Mouse (Mus musculus) mesoderm, embryonic 11.5 days (tissue): Measurements from ENCODE around the gene Spata21.

Source experiments
- DNase-seq: peaks from one replicate; pipeline ENCODE4 v3.0.0-alpha.2; 2012; ENCODE audit warnings: low read depth, low spot score

Gene Spata21

DNA sequence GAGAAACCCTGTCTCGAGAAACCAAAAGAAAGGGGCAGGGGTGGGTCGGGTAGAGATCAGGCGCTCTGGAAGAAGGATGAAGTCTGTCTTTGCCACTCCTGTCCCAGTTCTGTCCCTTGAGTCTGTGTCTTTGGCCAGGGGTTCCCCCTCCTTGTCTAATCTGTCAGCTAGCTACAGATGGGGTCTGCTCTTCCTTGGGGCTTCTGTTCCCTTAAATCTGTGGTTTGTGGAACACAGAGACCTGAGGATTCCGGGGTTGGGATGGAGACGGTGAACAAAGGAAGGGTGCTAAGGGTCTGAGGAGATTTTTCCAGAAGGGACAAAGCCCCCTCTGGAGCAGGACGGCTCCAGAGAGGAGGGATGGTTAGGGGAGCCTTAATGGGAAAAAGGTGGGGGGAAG lies at the start of gene Spata21:
Spata21 (plus strand) TSS at position 301 of the 400 bp plus-strand sequence.
- DNase-seq: no peak

- DNase-seq: no peak
Measured at GRCm38 (mm10) chr4:141041117-141041516, 47.0 kb upstream of the Spata21 start.

DNA sequence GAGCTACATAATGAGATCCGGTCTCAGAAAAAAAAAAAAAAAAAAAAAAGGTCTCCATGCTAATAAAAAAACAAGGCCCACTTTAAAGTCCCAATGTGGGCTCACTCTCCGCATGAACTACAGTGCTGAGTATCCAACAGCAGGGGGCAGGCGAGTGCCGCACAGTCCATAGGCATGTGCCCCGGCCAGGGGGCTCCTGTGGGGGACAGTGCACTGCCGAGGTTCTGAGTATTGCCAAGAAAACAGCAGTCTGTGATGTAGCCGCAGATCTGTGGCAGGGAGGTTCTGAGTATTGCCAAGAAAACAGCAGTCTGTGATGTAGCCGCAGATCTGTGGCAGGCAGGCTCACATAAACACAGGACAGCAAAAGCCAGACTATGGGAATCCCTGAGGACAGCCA lies 43.3 kb upstream of the Spata21 start:
- DNase-seq: peak; percentile 79

DNA sequence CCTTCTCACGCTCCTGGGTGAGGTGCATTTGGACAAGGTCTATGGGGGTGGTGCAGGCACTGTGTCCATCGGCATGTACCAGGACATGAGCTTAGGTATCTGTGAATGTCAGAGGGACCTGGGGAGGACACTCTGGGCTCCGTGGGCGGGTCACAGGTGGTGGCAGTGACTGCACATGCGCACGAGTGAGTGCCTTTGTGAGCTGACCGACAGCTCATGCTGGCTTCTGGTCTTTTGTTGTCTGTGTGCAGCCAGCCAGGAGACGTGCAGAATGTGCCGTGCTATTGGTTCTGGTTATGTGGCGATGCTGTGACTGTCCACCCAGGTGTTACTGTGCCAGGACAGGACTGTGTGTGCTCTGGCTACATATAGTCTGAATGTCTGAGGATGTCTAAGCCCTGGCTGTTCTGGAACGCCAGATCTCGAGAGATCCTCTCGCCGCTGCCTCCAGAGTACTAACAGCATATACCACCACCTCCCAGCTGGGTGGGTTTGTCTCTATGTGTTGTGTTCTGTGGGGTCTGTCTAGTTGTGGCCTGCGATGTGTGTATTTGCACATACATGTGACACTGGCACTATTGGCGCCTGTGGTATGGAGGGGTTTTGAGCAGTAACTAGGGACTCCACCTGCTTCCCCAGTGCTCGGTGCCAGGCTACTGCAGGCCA lies 39.2 kb upstream of the Spata21 start:
- DNase-seq: no peak

- DNase-seq: peak; percentile 64
Measured at GRCm38 (mm10) chr4:141049476-141049835, 38.7 kb upstream of the Spata21 start.

- DNase-seq: no peak
Measured at GRCm38 (mm10) chr4:141052442-141052841, 35.7 kb upstream of the Spata21 start.

DNA sequence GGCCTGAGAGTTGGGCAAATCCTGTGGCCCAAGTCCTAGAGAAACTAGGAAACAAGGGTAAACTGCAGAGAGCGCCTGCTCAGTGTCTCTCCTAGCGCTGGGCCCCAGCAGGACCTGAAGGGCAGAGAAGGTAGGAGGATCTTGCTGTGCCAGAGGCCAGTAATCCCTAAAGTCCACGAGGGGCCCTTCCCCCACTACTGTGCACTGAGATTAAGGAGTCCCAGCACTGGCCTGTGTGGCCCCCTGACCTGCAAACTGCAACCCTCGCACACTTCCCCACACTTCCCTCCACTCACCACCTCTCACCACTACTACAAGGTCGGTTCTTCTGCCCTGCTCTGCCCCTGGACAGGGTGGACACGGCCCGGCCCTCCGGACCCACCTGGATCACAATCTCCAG lies 35.0 kb upstream of the Spata21 start:
- DNase-seq: no peak

GRCm38 (mm10) chr4:141053568-141054161 lies 34.5 kb upstream of the Spata21 start:
- DNase-seq: no peak

GRCm38 (mm10) chr4:141056970-141057369 lies 31.2 kb upstream of the Spata21 start:
- DNase-seq: no peak

DNA sequence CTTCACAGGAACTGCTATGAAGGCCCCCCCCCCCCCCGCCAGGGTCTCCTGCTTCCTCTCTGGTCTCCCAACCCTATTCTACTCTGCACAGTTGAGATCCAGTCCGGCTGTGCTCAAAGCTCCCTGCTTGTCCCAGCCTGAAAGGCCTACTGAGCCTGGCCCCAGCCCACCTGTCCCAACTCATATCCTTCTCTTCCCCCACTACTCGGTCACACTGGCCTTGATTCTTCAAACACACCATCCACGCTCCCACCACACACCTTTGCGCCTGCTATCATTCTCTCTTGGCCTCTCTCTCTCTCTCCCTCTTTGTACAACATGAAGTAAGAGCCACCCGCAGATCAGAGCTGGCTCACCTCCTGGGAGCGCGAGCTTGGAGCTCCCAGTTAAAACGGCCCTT lies 29.3 kb upstream of the Spata21 start:
- no peak for DNase-seq

DNA sequence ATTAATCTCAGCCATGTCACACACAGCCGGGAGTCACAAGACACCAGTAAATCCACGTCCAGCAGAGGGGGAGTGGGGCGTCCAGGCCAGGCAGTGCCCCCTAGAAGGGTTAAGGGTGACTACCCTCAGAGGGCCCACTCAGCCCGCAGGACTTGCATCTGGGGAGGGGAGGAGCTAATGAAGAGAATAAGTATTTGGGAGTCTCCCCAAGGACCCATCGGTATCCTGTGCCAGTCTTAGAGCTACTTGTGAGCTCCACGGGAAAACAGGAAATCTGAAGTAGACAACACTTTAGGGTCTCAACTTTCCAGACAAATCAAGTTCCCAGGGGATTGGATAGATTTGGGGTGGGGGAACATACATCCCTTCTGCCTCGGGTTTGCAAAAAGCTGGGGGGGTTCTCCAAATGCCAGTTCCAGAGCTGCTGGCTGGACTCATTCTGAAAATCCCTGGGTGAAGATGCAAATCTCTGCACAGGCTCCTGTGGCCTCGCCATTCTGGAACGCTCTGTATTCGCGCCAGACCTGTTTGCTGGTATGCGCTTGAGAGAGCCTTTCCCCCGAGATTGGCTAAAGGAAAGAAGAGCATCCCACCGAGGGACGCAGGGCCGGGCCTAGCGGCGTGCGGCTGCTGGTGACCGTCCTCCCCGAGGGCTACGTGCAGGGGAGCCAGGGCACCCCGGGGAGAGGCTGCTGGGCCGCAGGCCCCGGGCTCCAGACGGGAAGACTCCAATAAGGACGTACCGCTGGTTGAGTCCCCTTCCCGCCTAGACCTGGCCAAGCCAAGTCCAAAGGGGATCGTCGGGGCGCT lies 28.3 kb upstream of the Spata21 start:
- DNase-seq: peak; percentile 44

DNA sequence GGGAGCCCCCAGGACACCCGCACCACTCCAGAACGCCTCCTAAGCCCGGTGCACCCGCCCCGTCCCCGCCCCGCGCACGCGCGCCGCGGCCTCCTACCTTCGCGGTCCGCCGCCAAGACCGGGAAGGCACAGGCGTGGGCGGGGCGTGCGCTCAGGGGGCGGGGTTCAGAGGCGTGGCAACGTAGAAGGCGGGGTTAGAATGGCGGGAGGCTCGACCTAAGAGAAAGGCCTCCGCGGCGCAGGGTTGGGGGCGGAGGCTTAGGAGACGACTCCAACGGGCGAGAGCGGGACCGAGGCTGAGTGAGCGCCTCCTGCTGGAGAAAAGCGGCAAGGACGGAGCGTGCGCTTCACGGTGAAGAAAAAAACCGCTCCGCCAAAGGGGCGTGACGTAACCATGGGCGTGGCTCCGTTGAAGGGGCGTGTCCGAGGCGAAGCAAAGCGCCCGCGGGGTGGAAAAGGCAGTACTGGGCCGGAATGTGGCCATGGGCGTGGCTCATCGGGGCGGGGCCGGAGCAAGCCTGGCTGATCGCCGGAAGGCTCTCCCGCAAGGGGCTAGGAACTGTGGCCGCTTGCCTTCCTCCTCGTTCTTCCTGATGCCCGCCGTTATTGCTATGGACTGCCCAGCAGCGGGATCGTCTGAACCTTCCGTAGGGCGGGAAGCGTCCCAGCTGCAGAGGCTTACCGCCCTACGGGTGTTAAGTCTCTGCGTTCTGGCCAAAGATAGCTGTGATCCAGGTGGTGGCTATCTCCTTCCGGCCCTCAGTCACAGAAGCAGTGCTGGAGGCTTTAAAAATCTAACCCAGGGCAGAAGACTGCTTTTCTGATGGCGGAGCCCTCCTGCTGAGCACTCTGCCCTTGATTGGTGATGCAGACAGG lies 27.5 kb upstream of the Spata21 start, which contains the start of gene Crocc:
Crocc (minus strand) TSS at position 125 of the 876 bp plus-strand sequence.
- peak; percentile 99 for DNase-seq

DNA sequence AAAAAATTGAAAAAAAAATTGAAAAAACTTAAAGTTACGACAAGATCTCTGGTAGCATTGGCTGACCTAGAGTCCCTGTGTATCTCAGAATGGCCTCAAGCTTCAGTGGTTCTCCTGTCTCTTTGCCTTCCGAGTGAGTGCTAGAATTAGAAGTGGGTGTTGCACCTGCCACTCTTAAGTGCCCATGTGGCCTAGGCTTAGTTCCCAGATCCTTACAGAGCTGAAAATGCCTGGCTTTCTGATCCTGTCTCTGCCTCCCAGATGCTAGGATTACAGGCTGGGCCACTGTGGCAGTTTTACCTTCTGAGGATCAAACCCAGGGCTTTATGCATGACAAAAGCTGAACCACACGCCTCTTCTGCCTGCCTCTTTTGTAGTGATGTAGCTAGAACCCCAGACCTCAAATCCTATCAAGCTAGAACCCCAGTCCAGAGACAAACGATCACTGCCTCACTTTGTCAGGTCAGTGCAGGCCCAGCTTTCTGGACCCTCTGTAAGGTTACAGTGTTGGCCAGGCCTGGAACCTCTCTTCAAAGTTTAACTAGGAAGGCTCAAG lies 24.0 kb upstream of the Spata21 start:
- no peak for DNase-seq

DNA sequence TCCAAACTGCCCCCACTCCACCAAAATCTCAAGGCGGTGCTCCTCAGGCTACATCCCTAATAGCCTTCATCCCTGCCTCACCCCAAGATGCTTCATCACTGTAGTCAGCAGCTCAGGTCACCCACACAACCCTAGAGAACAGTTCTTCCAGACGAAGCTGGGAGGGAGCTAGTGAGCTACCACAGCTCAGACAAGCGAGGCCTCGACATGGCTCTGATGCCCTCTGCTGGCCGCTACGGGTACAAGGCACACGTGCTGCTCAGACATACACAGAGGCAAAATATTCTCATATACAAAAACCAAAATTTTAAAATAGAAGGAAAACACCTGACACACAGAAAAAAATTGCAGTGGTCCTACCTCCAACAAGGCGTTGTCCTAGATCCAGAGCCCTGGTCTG lies 23.0 kb upstream of the Spata21 start:
- peak; percentile 89 for DNase-seq

DNA sequence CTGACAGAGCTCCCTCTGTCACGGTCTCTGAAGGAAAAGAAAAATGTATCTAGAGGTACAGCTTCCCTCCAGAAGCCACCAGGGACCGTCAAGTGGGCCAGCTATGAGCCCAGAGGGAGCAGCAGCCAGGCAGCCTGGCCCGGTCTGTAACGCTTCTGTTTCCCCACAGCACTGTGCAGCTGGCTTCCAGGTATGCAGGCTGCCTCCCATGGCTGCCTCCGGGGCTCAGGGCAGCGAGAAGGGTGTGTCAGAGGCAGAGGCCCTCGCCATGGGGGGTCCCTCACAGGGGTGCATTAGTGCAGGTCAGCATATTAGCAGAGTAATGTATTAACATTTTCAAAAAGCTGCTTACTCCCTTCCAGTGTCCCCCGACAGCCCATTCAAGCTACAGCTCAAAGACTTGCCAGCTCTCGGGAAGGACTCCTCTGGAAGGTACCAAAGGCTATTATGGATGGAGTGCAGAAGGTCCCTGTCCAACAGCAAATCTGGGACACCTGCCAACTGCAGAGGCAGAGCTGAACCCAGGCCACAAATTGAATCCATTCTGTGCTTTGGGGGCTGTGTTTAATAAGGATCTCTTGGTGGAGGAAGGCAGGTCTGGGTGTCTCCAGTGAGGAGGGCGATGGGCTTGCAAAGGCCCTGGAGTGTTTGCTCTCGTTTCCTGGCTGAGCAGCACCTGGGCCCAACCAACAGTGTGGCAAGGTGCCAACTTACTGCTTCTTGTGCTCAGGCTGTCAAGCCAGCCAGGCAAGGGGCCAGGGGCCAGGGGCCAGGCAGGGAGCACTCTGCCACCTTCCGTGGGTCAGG lies 21.2 kb upstream of the Spata21 start:
- no peak for DNase-seq

DNA sequence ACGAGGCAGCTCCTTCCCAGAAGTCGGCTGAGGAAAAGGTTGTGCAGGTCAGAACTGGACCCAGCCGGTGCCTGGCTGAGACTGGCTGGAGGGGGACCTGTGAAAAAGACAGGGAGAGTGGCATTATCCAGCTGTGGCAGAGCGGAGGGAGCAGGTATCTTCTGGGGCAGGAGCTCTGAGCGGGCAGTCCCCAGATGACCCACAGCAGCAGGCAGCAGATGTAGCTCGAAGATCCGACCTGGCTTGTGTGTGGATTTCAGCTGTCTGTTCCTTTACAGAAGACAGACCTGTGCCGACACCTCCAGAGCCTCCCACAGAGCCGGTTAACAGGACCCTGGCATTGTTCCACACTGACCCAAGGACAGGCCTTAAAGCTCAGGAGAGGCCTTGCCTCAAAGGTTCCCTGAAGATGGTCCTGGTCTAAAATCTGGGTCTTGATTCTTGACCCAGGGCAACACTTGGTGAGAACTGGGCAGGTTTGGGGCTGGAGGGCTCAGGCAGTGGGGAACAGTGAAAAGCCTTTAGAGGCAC lies 20.6 kb upstream of the Spata21 start:
- no peak for DNase-seq

GRCm38 (mm10) chr4:141068655-141069054 lies 19.5 kb upstream of the Spata21 start:
- DNase-seq: no peak

- DNase-seq: no peak
Measured at GRCm38 (mm10) chr4:141069731-141070130, 18.4 kb upstream of the Spata21 start.

DNA sequence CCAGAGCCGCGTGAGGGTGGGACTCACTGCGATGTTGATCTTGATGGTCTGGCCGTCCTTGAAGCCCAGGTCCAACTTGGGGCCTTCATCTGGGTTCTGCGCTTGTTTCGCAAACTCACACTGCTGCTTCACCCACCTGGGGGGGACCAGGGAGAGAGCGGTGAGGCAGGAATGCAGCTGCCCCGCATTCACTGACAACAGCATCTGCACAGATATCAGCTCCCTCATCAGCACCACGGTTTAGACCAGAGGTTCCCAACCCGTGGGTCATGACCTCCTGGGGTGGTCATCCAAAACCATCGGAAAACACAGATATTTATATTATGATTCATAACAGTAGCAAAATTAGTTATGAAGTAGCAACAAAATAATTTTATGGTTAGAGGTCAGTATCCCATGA lies 15.6 kb upstream of the Spata21 start:
- no peak for DNase-seq

GRCm38 (mm10) chr4:141073661-141074060 lies 14.5 kb upstream of the Spata21 start:
- no peak for DNase-seq
